Comparison of ENCODE assay signal across 11 mouse cellular contexts in the genomic region with DNA sequence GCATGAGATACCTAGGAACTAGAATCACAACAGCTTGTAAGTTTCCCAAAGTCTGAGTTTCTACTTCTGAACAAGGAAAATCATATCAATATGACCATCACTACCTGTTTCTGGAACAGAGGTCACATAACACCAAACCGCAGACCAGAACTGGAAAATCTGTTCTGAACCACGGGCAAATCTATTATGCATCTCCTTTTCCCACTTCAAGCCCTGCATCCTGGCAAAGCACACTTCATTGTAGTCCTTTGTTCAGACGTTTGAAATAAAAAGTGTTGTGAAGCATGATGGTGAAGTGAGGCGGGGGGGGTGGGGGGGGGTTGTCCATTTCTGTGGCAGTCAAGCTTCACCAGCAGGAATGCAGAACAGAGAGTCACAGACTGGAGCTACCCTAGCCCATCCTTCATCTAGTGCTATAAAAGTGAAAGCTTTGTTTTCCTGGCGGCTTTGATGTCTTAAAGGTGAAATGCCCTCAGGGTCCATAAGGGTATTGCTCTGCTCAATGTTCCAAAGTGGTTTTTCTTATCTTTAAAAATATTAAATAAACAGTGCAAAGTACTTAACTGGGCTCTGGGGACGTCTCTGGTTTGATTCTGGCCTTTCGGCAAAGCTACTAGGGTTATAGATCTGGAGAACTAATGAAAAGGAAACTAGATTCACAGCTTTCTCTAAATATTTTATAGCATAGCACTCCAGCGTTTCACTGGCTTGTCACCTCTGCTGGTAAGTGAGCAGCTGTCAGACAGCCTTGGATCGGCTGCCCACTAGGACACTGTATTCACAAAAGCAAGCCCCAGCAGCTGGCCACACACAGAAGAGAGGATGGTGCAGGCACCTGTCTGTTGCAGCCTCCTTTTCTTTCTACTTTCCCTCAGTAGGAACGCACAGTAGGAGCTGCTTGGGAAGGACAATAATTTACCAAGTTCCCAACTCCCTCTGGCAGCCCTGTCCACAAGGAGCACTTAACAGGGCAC.
DNase-seq lines count a peak whose midpoint lies in the region; ATAC-seq and TF ChIP-seq lines count a peak whose summit lies in the region.
"Had no signal": no experiment of that assay in that cellular context is flagged by ENCODE, and none has a peak within 500 bp of the region (broad histone marks: within the 10 kb centered on the region; RNA-seq: fewer than 3 reads in every experiment).

No protein-coding gene starts in this region.

- H3K4me2 ChIP-seq in heart, embryonic 16.5 days (ENCODE audit: low read depth, low read length): peak overlapping the region; percentile 16; the same call in 1 of the 2 replicates
- peak overlapping the region; percentile 48 for H3K4me2 ChIP-seq in intestine, postnatal 0 days (replicated peaks; ENCODE audit: low read depth)
- H3K4me2 ChIP-seq in neural tube, embryonic 13.5 days: 0 out of 2 replicates have a peak overlapping the region, but pooled peaks have one; percentile 7
- H3K4me2 ChIP-seq: embryonic facial prominence, embryonic 12.5 days had no signal

- intact Hi-C loops in heart, postnatal 25 days (cut with DNase I): no loop called here

- H3K9ac ChIP-seq in heart, embryonic 16.5 days (ENCODE audit: low read length): no peak overlapping the region
- H3K9ac ChIP-seq in intestine, postnatal 0 days (ENCODE audit: low read depth, low read length): no peak overlapping the region
- H3K9ac ChIP-seq in neural tube, embryonic 13.5 days: no peak overlapping the region
- H3K9ac ChIP-seq: embryonic facial prominence, embryonic 12.5 days had no signal

- WGBS in heart, embryonic 16.5 days: 39% methylated on average over 10 of the region's 10 CpGs
- WGBS in embryonic facial prominence, embryonic 10.5 days: 45% methylated on average over 10 of the region's 10 CpGs
- WGBS in intestine, postnatal 0 days: 22% methylated on average over 10 of the region's 10 CpGs
- 18% methylated on average over 10 of the region's 10 CpGs for WGBS in neural tube, embryonic 13.5 days

- no peak for TF ChIP-seq CTCF in intestine, postnatal 0 days (IDR thresholded peaks at IDR 0.05; ENCODE audit: low read depth)

- no peaks in the 10 kb centered on the region for H3K27me3 ChIP-seq in heart, embryonic 16.5 days (ENCODE audit: control insufficient read depth, insufficient read depth, low read length)
- no peaks in the 10 kb centered on the region for H3K27me3 ChIP-seq in embryonic facial prominence, embryonic 10.5 days (replicated peaks; ENCODE audit: low read depth, poor library complexity, severe bottlenecking)
- H3K27me3 ChIP-seq in intestine, postnatal 0 days (replicated peaks; ENCODE audit: control insufficient read depth, insufficient read depth, low read length): no peaks in the 10 kb centered on the region
- no peaks in the 10 kb centered on the region for H3K27me3 ChIP-seq in neural tube, embryonic 13.5 days
- H3K27me3 ChIP-seq: embryonic facial prominence, embryonic 12.5 days had no signal

- DNase-seq in heart, postnatal 25 days (ENCODE audit: low spot score): no peak
- DNase-seq in embryonic facial prominence, embryonic 10.5 days (ENCODE audit: low spot score): peak; percentile 9
- DNase-seq in right cerebral cortex, adult 18-20 months: no peak
- DNase-seq in testis, postnatal 14 days (ENCODE audit: low spot score): no peak
- DNase-seq in spleen, adult 18-20 months: no peak
- DNase-seq: gastrocnemius, postnatal 25 days had no signal

- no peaks in the 10 kb centered on the region for H3K9me3 ChIP-seq in heart, embryonic 16.5 days (replicated peaks; ENCODE audit: control insufficient read depth, low read length)
- no peaks in the 10 kb centered on the region for H3K9me3 ChIP-seq in embryonic facial prominence, embryonic 10.5 days
- H3K9me3 ChIP-seq in intestine, postnatal 0 days (ENCODE audit: control insufficient read depth): no peaks in the 10 kb centered on the region
- no peaks in the 10 kb centered on the region for H3K9me3 ChIP-seq in neural tube, embryonic 13.5 days
- H3K9me3 ChIP-seq: embryonic facial prominence, embryonic 12.5 days had no signal

- H3K36me3 ChIP-seq in heart, embryonic 16.5 days (ENCODE audit: control insufficient read depth, insufficient read depth): no peaks in the 10 kb centered on the region
- no peaks in the 10 kb centered on the region for H3K36me3 ChIP-seq in embryonic facial prominence, embryonic 10.5 days (replicated peaks)
- no peaks in the 10 kb centered on the region for H3K36me3 ChIP-seq in intestine, postnatal 0 days (ENCODE audit: control insufficient read depth, insufficient read depth)
- no peaks in the 10 kb centered on the region for H3K36me3 ChIP-seq in neural tube, embryonic 13.5 days
- H3K36me3 ChIP-seq: embryonic facial prominence, embryonic 12.5 days had no signal

- no peaks in the 10 kb centered on the region for H3K4me1 ChIP-seq in heart, embryonic 16.5 days (ENCODE audit: control insufficient read depth, insufficient read depth, low read length)
- H3K4me1 ChIP-seq in embryonic facial prominence, embryonic 10.5 days: peaks cover 9% of the 10 kb centered on the region
- H3K4me1 ChIP-seq in intestine, postnatal 0 days (replicated peaks; ENCODE audit: control insufficient read depth, insufficient read depth, low read length): no peaks in the 10 kb centered on the region
- H3K4me1 ChIP-seq in neural tube, embryonic 13.5 days (replicated peaks): peaks cover 10% of the 10 kb centered on the region
- H3K4me1 ChIP-seq: embryonic facial prominence, embryonic 12.5 days had no signal

- no peak overlapping the region for H3K4me3 ChIP-seq in heart, embryonic 16.5 days (ENCODE audit: low read length)
- no peak overlapping the region for H3K4me3 ChIP-seq in embryonic facial prominence, embryonic 10.5 days
- H3K4me3 ChIP-seq in intestine, postnatal 0 days (ENCODE audit: low read depth, low read length): no peak overlapping the region
- H3K4me3 ChIP-seq in neural tube, embryonic 13.5 days: no peak overlapping the region
- H3K4me3 ChIP-seq: embryonic facial prominence, embryonic 12.5 days had no signal

- no peak for ATAC-seq in heart, embryonic 16.5 days (replicated peaks; ENCODE audit: extremely low read depth, insufficient read depth, low FRiP score)
- peak; percentile 51 for ATAC-seq in intestine, postnatal 0 days
- no peak for ATAC-seq in neural tube, embryonic 13.5 days (ENCODE audit: low read depth)

- no peak overlapping the region for H3K27ac ChIP-seq in heart, embryonic 16.5 days (ENCODE audit: low read length)
- H3K27ac ChIP-seq in embryonic facial prominence, embryonic 10.5 days (replicated peaks): no peak overlapping the region
- H3K27ac ChIP-seq in intestine, postnatal 0 days (ENCODE audit: low read depth, low read length): no peak overlapping the region
- H3K27ac ChIP-seq in neural tube, embryonic 13.5 days (replicated peaks): no peak overlapping the region
- H3K27ac ChIP-seq: embryonic facial prominence, embryonic 12.5 days; macrophage had no signal
